Mouse (Mus musculus) small intestine, adult 2 months (tissue): Measurements from ENCODE around the gene Magi1. TPM values are rescaled to one million over a fixed set of nuclear protein-coding genes. Genes with fewer than 3 reads are reported as not detected.

Source experiments
- H3K27ac ChIP-seq: fragments of 200-500 bp; 2 replicates; pipeline ENCODE4 v1.5.1; 2012; ENCODE audit warnings: low read depth, low read length, control low read depth, inconsistent platforms; ENCODE audit not compliant: insufficient read depth
- H3K27me3 ChIP-seq: fragments of 200-500 bp; 2 replicates; pipeline ENCODE4 v1.6.1; 2012; ENCODE audit warnings: mild to moderate bottlenecking, moderate library complexity, low read length, inconsistent platforms; ENCODE audit not compliant: control insufficient read depth, insufficient read depth
- H3K36me3 ChIP-seq: fragments of 200-500 bp; 2 replicates; pipeline ENCODE4 v1.6.1; 2012; ENCODE audit warnings: mild to moderate bottlenecking, low read length, control low read depth, inconsistent platforms; ENCODE audit not compliant: control insufficient read depth, insufficient read depth
- H3K4me1 ChIP-seq: fragments of 200-500 bp; 2 replicates; pipeline ENCODE4 v1.6.1; 2012; ENCODE audit warnings: low read length, inconsistent platforms, mixed read lengths; ENCODE audit not compliant: control insufficient read depth, insufficient read depth, insufficient read length
- H3K4me3 ChIP-seq: fragments of 200-500 bp; 2 replicates; pipeline ENCODE4 v1.5.1; 2012; ENCODE audit warnings: low read depth, mild to moderate bottlenecking, control low read depth, inconsistent platforms, low read length, moderate library complexity
- CTCF ChIP-seq: fragments of 200-500 bp; IDR thresholded peaks from 2 replicates; pipeline ENCODE4 v1.5.1; 2012; ENCODE audit warnings: low read depth, mild to moderate bottlenecking, control low read depth, inconsistent platforms, low read length, moderate library complexity, mixed read lengths; ENCODE audit not compliant: insufficient replicate concordance, insufficient read length; ENCODE audit errors: extremely low read depth
- POLR2A ChIP-seq: fragments of 200-500 bp; IDR thresholded peaks from 2 replicates; pipeline ENCODE4 v1.6.1; 2012; ENCODE audit warnings: low read depth, mild to moderate bottlenecking, control low read depth, inconsistent platforms, low read length, moderate library complexity
- WGBS: fragments of 180-500 bp; shearing (Covaris S2); methylation state at CpG from one replicate; pipeline ENCODE4 v1.1.7; 2018; 5-methylcytosine and 5-hydroxymethylcytosine counted together
- polyA plus RNA-seq: library from polyadenylated mRNA; depleted of rRNA; stranded (reverse); fragments of >200 nt; gene quantifications from 2 replicates; pipeline ENCODE4 v1.2.3, GENCODE M21; 2012

Magi1 gene
- polyA plus RNA-seq, 1 experiment, result 7.0 TPM

DNA sequence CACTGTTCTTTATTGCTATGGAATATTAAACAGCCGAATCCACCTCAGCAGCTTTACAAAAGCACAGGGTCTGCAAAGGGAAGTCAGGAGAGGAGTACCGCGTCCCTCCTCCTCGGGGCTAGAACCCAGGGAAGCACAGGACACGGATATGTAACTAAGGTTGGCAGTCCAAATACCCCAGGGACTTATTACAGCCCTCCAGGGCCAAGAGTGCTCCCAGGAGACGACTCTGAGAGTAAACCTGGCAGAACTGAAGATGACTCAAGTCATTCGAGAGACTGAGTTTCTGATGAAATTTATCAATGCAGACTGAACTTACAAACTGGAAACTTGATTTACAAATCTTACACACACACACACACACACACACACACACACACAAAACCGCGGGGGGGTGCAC lies 130.8 kb downstream of the Magi1 start:
- no peak overlapping the region for H3K4me3 ChIP-seq
- TF ChIP-seq POLR2A, result no peak
- no peak for TF ChIP-seq CTCF
- no peaks in the 10 kb centered on the region for H3K27me3 ChIP-seq
- WGBS, result 72% methylated on average over 9 of the region's 9 CpGs
- H3K4me1 ChIP-seq, result peaks cover 14% of the 10 kb centered on the region
- H3K27ac ChIP-seq, result no peak overlapping the region
- H3K36me3 ChIP-seq, result no peaks in the 10 kb centered on the region

DNA sequence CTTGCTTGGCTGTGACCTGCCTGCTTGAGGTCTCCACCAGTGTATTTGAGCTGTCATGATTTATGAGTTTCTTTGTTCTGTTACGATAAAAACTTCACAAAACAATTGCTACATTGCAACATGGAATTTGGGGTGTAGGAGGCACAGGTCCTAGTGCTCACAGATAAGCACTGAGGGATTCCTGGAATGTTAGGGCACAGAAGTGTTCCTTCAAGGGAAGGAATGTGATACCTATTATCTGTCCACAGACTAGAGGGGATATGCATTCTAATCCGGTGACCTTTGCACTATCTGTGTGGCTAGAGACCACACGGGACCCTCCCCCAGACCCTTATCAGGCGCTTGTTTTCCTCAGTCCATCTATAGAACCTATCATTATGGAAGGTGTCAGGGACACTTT lies 132.8 kb downstream of the Magi1 start:
- 60% methylated on average over 4 of the region's 4 CpGs for WGBS
- Histone ChIP-seq H3K4me3 (no peak overlapping the region), H3K4me1 (peaks cover 12% of the 10 kb centered on the region), H3K36me3 (no peaks in the 10 kb centered on the region), H3K27me3 (no peaks in the 10 kb centered on the region), H3K27ac (no peak overlapping the region)
- no peak for TF ChIP-seq CTCF
- no peak for TF ChIP-seq POLR2A

DNA sequence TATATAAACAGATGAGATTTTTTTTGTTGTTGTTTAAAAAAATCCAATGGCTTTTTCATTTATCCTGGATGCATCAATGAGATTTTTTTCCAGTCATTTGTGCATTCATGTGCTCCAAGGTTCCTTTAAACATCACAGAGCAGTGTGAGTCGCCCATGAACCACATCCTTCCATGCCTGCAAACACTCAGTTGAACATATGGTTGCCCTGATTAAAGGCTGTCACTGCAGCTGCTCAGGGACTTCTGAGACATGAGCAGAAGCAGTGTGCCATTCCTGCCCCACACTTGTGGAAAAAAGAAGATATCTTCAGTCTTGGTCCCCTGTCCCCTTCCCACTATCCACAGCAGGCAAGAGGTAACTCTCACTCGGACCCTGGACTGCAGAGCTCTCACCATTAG lies 133.9 kb downstream of the Magi1 start:
- H3K4me3 ChIP-seq, result no peak overlapping the region
- H3K36me3 ChIP-seq, result no peaks in the 10 kb centered on the region
- 75% methylated on average over 2 of the region's 2 CpGs for WGBS
- TF ChIP-seq CTCF (no peak), POLR2A (no peak)
- H3K27me3 ChIP-seq, result no peaks in the 10 kb centered on the region
- H3K4me1 ChIP-seq, result peaks cover 6% of the 10 kb centered on the region
- H3K27ac ChIP-seq, result no peak overlapping the region

GRCm38 (mm10) chr6:94146206-94146493 lies 137.6 kb downstream of the Magi1 start:
- Histone ChIP-seq H3K27me3 (no peaks in the 10 kb centered on the region), H3K4me1 (peaks cover 2% of the 10 kb centered on the region; the same call in 1 of the 2 replicates), H3K4me3 (no peak overlapping the region), H3K36me3 (no peaks in the 10 kb centered on the region), H3K27ac (no peak overlapping the region)
- TF ChIP-seq CTCF (no peak), POLR2A (no peak)
- WGBS, result 29% methylated on average over 1 of the region's 1 CpGs

DNA sequence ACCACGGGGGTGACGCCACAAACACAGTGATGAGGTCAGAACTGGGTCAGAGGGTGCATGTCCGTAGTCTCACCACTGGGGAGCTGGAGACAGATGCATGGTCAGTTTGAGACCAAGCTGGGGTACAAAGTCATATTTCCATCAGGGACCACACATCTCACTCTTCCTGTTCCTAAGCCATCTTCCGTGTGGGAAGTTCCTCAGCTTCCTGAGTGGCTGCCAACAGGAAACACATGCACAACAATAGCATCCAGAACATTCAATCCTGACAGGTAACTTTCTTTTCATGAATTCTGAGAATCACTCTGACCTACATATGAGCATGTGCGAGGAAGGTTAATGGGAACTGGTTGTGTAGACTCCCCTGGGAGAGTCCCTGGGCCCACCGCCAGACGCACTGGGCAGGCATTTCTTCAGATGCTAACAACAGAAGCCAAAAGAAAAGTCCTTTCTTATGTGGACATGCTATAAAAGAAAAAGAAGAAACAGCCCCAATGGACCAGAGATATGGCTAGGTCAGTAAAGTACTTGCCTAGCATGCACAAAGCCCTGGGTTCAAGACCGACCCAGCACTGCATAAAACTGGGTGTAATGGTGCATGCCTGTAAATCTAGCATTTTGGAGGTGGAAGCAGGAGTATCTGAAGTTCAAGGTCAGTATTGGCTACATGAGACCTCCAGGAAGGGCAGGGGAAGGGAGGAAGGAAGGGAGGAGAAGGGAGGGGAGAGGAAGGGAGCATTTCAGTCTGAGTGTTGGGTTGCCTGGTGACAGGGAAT lies 138.1 kb downstream of the Magi1 start:
- Histone ChIP-seq H3K27me3 (no peaks in the 10 kb centered on the region), H3K4me3 (no peak overlapping the region), H3K27ac (no peak overlapping the region), H3K4me1 (peaks cover 2% of the 10 kb centered on the region; the same call in 1 of the 2 replicates), H3K36me3 (no peaks in the 10 kb centered on the region)
- TF ChIP-seq POLR2A, result no peak
- TF ChIP-seq CTCF, result no peak
- WGBS, result 84% methylated on average over 8 of the region's 8 CpGs

DNA sequence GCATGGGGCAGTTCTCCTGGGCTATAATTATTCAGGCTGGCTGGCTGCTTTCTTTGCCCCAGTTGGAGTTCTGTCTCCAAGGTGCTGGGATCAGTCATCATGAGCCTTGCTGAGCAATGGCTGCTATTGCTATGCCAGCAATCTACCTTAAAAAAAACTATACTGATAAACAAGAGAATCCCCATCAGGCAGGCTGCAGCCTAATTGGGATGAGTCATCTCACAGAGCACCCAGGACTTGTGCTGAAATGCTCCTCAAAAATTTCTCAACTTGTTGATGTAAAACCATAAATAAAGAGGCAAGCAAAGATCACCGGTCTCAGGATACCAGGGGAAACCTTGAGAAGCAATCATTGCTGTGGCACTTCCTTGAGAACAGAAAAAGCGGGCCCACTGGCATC lies 141.2 kb downstream of the Magi1 start:
- Histone ChIP-seq H3K4me3 (no peak overlapping the region), H3K36me3 (no peaks in the 10 kb centered on the region), H3K4me1 (peaks cover 2% of the 10 kb centered on the region; the same call in 1 of the 2 replicates), H3K27me3 (no peaks in the 10 kb centered on the region), H3K27ac (no peak overlapping the region)
- TF ChIP-seq POLR2A, result no peak
- no peak for TF ChIP-seq CTCF
- WGBS, result 86% methylated on average over 2 of the region's 2 CpGs

DNA sequence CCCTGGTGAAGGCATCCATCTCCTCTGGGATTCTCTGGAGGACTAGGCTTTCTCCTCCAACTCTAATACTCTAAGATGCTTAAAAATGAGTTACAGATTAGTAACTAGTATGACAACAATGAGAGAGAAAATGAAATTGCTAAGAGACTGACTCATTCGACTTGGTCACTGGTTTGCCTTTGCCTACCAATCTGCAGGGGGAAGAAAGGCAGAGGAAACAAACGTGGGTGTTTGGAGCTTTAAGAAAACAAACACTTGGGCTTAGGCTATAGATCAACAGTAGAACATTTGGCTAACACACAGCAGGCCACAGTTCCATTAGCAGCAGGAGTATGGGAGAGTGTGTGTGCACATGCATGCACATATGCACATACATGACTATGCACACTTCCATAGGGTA lies 142.2 kb downstream of the Magi1 start:
- no peaks in the 10 kb centered on the region for H3K27me3 ChIP-seq
- WGBS, result 46% methylated on average over 2 of the region's 2 CpGs
- H3K4me3 ChIP-seq, result no peak overlapping the region
- H3K27ac ChIP-seq, result no peak overlapping the region
- H3K36me3 ChIP-seq, result no peaks in the 10 kb centered on the region
- no peak for TF ChIP-seq CTCF
- TF ChIP-seq POLR2A, result no peak
- no peaks in the 10 kb centered on the region for H3K4me1 ChIP-seq

DNA sequence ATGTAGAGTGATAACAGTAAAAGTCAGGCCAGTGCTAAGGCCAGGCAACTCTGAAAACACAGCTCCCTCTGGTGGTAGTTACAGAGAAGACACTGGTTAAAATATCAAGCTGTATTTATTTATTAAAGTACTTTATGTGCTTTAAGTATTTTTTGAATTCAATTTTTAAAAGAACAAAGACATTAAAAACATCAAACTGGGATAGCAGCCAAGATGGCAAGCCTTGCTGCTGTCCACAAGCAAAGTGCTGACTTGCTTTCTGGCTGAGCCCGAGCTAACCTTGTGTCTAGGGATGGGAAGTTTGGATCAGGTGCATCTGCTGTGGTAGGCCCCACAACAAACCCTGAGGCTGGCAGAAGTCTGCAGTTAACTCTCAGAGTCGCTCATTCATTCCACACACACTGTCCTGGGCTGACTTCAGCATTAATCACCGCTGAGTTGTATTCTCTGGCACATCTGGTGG lies 143.7 kb downstream of the Magi1 start:
- no peak overlapping the region for H3K27ac ChIP-seq
- H3K36me3 ChIP-seq, result no peaks in the 10 kb centered on the region
- TF ChIP-seq POLR2A, result no peak
- no peak for TF ChIP-seq CTCF
- no peaks in the 10 kb centered on the region for H3K4me1 ChIP-seq
- no peak overlapping the region for H3K4me3 ChIP-seq
- WGBS, result 80% methylated on average over 3 of the region's 3 CpGs
- H3K27me3 ChIP-seq, result no peaks in the 10 kb centered on the region
